Mouse (Mus musculus) Muller cell, postnatal 12 days (primary cell): ENCODE data around the gene Cacna1c.
"Not testable (repeated sequence)": the region's sequence is repeated elsewhere in the genome, so short reads cannot be mapped to it uniquely, and the experiment has no call there.

Source experiments
- DNase-seq: peaks from one replicate; pipeline ENCODE4 v3.0.0-alpha.2; 2015; ENCODE audit errors: inconsistent ontology term

Gene Cacna1c

GRCm38 (mm10) chr6:119206006-119206405, 9.8 kb upstream of the Cacna1c start:
- DNase-seq: not testable (repeated sequence)

DNA sequence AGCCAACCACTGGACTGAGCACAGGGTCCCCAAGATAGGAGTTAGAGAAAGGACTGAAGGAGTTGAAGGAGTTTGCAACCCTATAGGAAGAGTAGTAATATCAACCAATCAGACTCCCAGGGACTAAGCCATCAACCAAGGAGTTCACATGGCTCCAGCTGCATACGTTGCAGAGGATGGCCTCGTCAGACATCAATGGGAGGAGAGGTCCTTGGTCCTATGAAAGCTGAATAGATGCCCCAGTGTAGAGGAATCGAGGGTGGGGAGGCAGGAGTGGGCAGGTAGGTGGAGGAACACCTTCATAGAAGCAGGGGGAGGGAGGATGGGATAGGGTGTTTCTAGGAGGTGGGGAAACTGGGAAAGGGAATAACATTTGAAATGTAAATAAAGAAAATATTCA, 8.7 kb upstream of the Cacna1c start:
- DNase-seq: no peak

DNA sequence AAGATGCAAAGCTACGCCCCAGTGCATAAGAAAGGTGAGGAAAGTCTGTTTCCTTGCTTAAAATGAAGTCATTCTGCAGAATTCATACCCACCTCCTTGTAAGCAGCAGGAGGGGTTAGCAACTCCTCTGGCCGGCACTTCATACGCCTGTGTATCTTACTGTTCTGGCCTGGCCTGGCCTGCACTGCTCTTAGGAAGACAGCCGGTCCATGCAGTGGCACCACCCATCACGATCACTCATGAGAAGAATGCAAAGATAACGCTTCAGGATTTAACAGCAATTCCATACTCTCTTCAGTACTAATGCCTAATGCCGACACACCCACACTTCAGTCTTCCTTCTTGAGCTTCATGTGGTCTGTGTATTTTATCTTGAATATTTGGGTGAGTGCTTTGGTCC, 8.1 kb upstream of the Cacna1c start:
- no peak for DNase-seq

DNA sequence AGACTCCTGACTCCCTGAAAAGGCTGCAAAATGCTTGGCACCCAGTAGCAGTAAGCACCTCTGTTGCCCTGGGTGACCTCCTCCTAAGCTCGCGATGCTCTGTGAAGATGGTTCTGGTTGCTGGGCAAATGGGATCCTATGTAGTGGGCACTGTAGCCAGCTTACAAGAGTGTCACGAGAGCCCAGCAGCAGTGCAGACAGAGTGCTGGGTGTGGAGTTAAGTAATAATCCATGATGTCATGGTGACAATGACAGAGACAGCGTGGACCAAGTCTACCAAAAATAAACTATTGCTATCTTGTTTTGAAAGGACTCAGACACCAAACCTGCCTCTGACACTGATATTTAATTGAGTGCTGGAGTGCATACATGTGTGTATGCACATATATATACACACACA, 5.4 kb upstream of the Cacna1c start:
- DNase-seq: no peak

- no peak for DNase-seq
Observed at GRCm38 (mm10) chr6:119200362-119200761, 4.1 kb upstream of the Cacna1c start.

DNA sequence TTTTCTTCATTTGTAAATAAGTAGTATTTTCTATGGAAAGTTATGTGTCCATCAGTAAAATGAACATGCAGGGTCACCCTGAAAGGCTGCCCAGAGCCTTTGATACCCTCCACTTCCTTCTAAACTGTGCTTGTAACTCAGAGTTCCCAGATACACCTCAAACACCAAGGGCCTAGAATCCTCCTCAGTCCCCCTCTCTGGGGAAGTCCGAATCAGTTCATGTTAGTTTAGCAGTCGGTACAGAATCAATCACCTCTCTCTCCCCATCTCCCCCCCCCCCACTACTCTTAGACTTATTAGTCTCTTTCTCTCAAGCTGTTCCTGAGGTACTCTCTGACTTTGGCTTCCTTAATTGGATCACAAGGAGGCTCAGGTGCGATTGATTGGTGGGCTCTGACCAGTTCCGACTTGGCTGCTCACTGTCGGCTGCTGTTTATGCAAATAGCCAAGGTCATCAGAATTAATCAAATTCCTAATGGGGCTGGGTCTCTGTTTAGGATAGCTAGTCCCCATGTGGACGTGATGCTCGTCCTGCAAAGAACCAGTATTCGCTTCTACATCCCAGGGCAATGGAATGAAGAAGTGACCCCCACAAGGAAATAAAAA, 3.2 kb upstream of the Cacna1c start:
- no peak for DNase-seq

DNA sequence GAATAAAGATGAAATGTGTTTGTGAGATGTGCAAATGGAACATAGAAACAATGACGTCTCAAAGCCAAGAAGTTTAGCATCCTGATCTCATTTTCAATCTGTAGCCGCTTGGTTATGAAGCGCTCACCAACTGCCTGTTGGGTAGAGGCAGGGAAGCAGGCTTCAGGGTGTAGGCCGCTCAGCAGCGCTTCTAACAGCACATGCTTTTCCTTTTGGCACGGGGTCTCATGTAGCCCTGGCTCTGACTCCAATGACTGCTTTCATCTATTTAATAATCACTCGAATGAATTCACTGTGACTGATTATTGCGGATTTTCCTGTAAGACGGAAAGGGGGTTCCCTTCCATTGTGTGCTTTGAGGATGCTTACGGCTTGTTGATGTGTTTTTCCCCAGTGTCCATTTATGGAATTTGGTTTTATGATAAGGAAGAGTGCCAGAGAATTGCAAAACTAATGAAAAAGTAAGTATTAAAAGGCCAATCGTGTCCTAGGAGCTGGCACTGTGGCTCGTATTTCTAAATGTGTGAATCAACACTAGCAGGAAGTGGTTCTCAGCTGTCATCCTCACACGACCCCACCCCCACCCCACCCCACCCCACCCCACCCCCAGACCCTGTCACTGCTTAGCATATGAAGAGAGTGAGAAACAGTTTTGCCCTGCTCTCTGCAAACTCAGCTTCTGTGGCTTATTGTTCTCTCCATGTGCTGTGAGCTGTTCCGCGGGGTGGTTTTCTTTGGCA, 2.5 kb upstream of the Cacna1c start:
- no peak for DNase-seq

DNA sequence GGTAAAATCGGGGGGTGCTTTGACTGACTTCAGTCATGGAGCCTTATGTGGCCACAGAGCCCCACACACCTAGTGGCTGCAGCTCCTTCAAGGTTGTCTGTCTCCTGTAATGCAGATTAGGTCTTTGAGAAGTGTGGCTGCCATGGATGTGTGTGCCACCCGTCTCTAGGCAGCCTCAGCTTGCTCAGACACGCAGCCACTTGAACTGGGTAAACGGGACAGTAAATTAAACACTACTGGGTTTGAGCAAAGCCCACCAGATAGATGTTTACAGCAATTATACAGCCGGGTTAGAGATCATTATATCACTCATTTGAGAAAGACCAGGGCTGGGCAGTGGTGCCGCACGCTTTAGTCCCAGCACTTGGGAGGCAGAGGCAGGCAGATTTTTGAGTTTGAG, 1.6 kb downstream of the Cacna1c start:
- DNase-seq: no peak

- DNase-seq: no peak
Observed at GRCm38 (mm10) chr6:119194161-119194560, 2.1 kb downstream of the Cacna1c start.

- DNase-seq: no peak
Observed at GRCm38 (mm10) chr6:119193571-119194154, 2.6 kb downstream of the Cacna1c start.

GRCm38 (mm10) chr6:119191478-119191877, 4.7 kb downstream of the Cacna1c start:
- no peak for DNase-seq

- no peak for DNase-seq
Observed at GRCm38 (mm10) chr6:119187631-119188030, 8.6 kb downstream of the Cacna1c start.

GRCm38 (mm10) chr6:119186658-119187057, 9.6 kb downstream of the Cacna1c start:
- no peak for DNase-seq

DNA sequence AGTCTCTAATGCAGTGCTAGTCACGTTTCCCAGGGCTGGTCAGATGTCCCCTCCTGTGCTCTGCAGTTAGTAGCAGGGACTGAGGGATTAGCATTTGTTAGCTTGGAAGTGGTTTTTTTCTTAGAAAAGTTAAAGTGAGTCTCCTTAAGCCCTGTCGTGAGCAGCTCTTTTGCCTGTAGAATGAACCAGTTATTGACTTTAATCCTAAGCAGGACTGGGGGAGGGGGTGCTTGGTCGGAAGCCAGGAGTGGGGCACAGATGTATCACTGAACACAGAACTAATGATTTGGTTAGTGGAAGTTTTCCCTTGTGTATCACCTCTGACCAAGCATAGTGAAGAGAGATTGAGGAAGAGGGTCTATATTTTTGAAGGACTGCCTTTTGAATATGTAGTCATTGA, 12.4 kb downstream of the Cacna1c start:
- no peak for DNase-seq

- no peak for DNase-seq
Observed at GRCm38 (mm10) chr6:119182211-119182610, 14.0 kb downstream of the Cacna1c start.

DNA sequence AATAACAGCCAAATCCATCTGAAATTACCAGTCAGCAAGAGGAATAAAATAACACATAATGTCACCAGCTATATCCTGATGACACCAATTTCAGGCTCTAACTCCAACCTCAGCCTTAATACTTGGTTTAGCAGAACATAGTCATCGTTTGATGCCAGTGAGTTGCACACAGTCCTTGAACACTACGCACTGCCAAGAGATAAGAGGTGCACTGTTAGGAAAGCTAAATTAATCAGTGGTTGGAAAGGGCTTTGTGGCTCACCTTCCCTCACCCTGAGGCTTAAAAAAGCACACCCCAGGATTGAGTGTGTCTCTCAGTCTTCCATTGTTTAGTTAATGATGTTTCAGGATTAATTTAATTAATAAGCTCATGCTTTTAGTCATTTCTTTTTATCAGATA, 16.0 kb downstream of the Cacna1c start:
- no peak for DNase-seq

GRCm38 (mm10) chr6:119177101-119177500, 19.1 kb downstream of the Cacna1c start:
- no peak for DNase-seq

DNA sequence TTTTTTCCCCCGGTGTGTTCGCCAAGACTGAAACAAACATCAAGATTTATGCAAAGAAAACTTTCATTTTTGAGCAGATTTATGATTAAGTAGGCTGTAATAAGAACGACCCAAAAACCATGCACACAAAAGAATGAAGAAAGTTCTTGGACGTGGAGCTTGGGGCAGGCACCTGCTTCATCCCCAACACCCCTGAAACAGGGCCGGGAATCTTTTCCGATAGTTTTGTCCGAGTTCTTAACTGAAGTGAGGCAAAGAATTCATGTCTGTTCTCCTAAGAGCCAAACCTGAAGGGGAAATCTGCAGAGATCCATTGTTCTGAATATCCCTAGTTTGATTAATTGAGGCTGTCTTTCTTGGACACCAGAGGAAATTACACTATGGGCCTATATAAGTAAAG, 20.1 kb downstream of the Cacna1c start:
- no peak for DNase-seq

DNA sequence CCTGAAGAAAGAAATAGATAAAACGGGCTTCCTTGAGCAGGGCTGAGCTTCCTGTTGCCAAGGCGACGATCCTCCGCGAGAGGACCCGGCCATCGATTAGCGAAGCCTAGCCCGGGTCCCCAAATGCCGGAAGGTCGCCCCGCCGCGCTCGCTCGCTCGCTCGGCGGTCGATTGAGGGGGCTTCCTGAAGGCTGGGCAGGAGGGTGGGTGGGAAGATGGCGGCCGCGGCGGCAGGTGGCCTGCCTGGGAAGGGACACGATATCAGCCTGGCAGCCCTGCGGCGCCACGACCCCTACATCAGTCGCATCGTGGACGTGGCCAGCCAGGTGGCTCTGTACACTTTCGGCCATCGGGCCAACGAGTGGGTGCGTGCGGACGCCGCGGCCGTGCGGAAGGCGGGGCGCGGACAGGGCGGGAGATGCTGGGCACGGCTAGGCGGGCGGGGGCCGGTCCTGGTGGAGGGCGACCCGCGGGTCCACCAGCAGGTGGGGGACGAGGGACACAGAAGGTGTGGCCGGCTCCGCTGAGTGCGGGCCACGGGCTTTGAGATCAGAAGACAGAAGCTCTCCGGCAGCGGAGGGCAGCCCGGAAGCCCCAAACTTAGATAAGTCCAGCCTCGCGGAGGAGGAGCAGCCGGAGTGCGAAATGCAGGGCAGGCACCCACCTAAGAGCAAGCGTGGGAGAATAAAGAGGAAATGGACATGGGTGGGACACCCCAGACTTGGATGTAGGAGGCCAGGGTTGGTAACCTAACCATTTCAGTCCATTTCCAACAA, 21.0 kb downstream of the Cacna1c start, which contains the start of gene Dcp1b:
Gene Dcp1b (plus strand): TSS at position 176 of the 776 bp plus-strand sequence.
- DNase-seq: peak; percentile 95

GRCm38 (mm10) chr6:119174307-119175074, 21.7 kb downstream of the Cacna1c start:
- DNase-seq: no peak

GRCm38 (mm10) chr6:119165677-119166076, 30.5 kb downstream of the Cacna1c start:
- DNase-seq: no peak

DNA sequence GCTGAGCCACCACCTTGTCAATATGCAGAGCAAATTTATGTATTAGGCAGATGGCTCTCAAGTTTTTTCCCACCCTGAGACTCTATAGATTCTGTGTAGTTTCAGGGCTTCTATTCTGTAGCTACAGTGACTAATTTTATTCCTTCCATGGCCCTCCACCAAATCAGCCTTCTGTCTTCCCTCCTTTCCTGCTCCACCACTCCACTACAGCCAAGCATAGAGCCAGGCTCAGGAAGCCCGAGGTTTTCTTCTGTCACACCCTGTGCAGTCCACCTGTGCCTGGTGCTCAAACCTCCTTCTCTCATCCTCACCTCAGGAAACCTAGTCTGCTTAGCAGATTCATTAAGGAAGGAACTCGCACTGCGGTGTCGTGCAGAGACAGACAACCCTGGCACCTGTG, 51.1 kb downstream of the Cacna1c start:
- DNase-seq: no peak
